Mouse (Mus musculus): ENCODE results near the gene Usp40. TPM values are rescaled to one million over a fixed set of nuclear protein-coding genes. Genes with fewer than 3 reads are reported as not detected.
A peak's percentile ranks its signal among the peaks of the same experiment; 100 is the strongest.

Usp40 gene
- total RNA-seq, 2 experiments from 2014 or later = 21.4 to 25.6 TPM

DNA sequence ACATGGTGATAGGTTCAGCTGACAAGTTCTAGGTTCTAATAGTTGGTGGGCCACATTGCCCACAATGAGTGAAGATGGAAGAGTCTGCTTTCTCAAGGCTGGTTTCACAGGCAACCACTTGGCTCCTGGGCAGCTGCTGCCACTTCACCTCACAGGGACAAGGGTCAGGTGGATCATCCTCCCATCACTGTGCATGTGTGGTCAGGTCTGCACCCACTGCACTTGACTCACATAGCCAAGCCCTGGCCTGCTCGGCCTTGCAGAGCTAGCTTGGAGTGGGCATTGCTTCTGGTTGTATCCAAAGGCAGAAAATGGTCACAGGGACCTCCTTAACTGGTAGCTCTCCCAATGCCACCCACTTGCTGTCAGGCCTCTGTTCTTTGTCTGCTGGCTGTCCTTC lies 66.6 kb downstream of the Usp40 start:
- no peak for DNase-seq

- no peak for DNase-seq
These were observed 71.8 kb downstream of the Usp40 start for GRCm38 (mm10) chr1:87936516-87936915.

DNA sequence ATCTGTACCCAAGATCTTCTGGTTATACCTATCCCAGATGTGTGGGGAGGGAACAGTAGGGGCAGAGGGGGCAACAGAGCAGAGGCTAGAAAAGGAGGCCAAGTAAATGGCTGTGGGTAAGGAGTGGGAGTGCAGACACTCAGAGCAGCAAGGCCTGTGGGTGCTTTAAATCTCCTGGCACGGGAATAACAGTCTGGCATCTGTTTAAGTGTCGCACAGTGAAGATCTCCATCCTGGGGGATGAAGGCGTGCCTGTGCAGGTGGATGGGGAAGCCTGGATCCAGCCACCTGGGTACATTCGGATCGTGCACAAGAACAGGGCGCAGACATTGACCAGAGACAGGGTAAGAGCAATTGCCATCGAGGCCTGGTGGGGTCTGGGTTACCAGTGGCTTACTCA lies 72.3 kb downstream of the Usp40 start:
- no peak for DNase-seq

DNA sequence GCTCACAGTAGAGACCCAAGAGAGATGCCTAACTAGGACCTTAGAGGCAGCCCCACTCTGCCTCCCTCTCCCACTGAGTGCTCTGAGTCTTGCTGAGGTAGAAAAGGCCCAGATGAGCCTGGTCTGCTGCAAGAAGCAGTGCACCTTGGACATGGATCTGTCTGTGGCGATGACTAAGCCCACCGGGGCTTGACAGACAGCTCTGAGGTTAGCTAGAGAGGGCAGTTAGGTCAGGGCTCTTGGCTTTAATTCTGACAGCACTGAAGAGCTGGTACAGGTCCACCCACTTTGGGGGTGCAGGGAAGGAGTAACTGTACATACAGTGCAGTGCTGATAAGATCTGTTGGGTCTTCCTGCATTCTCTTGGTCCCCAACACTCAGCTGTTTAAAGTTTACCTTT lies 72.8 kb downstream of the Usp40 start:
- no peak for DNase-seq

DNA sequence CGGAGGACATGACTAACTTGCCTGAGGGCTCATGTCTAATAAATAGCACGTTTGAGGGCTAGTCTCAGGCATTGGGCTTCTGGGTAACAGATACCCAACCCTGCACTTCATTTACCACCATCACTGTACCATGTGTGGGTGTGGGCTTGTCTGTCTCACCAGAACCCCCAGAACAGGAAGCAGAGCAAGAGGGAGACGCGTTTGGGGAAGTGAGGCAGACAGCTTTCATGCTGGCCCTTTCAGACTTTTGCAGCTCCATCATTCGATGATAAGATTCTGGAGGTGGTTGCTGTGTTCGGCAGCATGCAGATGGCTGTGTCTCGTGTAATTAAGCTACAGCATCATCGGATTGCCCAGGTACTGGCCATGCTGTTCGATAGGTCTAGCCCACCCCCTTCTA lies 73.3 kb downstream of the Usp40 start:
- DNase-seq = no peak

DNA sequence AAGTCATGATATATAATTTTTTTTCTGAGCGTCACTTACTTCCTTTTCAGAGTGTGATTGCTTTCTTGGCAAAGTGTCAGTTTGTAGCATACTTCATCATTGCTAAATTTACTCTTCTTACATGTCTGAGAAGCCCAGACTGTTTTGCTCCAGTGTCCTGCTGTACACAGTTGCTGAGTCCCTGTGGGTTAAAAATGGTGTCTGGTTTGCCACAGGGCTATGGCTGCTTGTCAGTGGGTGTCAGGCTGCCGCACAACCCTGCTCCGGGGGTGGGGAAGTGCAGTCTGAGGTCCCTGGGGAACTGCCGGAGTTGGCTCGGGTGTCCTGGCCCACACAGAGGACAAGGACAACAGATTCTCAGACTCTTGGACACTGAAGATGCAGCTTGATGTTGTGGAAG lies 75.3 kb downstream of the Usp40 start:
- no peak for DNase-seq

DNA sequence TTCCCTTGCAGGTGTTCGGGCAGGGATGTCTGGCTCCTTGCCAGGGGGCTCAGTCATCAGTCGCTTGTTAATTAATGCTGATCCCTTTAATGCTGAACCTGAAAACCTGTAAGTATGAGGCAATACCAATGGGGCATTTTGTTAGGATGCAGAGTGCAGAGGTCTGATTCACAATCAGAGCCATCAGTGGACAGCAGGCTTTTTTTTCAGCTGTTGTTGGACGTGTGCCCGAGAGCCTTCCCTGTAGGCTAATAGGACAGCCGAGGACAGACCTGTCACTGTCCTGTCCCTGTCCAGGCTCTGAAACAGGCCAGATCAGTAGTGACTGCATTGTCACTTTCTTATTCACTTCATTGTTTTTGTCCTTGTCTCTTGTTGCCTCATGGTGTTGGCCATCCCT lies 78.6 kb downstream of the Usp40 start:
- no peak for DNase-seq

DNA sequence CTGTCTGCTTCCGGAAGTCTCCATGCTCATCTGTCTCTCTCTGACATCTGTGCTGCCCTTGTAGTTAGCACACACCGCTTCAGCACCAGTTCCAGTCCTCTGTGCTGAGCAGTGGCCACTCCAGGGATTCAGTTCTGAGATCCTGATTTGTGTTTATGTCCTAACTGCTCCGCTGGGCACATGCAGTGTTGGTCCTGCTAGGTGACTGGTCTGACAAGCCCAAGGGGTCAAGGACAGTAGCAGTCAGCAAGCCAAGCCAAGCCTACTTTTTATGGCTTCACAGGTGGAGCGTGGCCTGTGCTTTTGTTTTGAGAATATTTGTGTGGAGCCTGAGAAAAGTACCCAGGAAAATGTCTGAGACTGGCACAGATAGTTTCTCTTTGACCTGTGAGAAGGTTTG lies 83.5 kb downstream of the Usp40 start:
- no peak for DNase-seq

GRCm38 (mm10) chr1:87922666-87923065 lies 85.7 kb downstream of the Usp40 start:
- peak in 1 of 2 experiments; percentile 52 for DNase-seq

DNA sequence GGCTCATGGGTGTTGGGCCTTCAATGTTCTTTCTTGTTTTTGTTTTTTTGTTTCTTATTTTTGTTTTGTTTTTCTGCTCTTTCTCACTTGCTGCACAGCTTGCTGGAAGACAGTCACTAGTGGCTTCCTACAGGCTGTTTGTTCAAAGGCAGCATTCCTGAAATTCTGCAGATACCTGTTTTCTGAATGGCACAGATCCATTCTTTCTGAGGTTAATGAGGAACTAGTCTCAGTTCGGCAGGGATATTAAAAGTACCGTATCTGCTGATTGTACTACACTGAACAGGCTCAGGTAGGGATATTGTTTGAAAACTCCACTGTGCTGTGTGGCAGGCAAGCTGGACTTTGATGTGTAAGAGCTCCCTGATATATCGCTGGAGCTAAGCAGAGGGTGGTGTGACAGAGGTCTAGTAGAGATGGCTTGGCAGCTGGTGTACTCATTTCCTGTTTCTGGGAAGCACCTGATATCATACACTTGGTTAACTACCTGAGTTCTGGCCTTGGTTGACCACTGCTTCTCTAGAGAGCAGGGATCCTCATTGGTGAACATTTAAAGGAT lies 88.2 kb downstream of the Usp40 start:
- DNase-seq = no peak

DNA sequence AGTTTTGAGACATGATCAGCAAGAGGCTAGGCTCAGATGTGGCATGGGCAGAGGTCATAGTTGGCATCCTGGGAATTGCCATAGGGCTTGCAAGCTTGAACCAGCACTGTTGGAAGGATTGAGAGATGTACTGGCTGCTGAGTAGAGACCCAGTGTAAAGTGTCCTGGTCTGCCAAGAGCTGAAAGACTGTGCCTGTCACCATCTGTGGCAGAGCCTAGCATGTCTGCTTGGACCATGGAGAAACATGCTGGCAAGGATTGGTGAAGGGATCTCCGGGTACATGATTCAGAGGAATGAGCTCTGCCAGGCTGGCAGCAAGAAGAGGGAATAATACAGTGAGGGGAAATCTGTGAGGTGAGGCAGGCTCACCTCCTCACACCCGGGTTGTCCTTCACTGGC lies 90.3 kb downstream of the Usp40 start:
- peak in 1 of 2 experiments; percentile 33 for DNase-seq

GRCm38 (mm10) chr1:87917361-87917760 lies 91.0 kb downstream of the Usp40 start:
- no peak for DNase-seq

- no peak for DNase-seq
These were observed 95.0 kb downstream of the Usp40 start for GRCm38 (mm10) chr1:87913356-87913755.

GRCm38 (mm10) chr1:87910428-87910827 lies 97.9 kb downstream of the Usp40 start:
- no peak for DNase-seq

GRCm38 (mm10) chr1:87909565-87909964 lies 98.8 kb downstream of the Usp40 start:
- no peak for DNase-seq

- no peak for DNase-seq
These were observed 99.6 kb downstream of the Usp40 start for GRCm38 (mm10) chr1:87908736-87909135.

GRCm38 (mm10) chr1:87908006-87908405 lies 100.3 kb downstream of the Usp40 start:
- no peak for DNase-seq

DNA sequence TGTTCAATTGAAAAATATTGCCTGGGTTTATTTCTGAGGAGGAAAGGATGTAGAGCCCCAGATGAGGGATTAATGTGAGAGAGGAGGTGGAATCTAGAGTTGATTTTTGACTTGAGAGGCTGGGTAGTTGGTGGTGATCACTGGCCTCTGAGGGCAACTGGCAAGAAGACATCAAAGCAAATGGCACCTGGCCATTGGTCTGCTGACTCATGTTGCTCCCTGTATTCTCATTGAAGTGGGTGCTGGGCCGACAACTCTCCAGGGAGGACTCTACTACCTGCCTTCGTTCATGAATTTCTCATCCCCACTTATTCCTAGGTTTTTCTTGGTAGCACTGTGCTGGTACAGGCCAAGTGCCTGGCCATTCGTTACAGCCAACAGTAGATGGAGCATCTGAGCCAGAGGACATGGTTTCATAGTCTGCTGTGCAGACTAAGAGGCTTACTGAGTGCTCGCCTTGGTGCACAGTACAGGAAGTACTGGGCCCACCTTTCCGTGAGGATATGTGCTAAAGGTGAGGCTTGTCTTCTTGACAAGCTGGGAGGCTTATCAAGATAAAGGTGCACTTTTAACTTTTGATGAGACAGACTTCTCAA lies 101.9 kb downstream of the Usp40 start:
- DNase-seq = no peak

DNA sequence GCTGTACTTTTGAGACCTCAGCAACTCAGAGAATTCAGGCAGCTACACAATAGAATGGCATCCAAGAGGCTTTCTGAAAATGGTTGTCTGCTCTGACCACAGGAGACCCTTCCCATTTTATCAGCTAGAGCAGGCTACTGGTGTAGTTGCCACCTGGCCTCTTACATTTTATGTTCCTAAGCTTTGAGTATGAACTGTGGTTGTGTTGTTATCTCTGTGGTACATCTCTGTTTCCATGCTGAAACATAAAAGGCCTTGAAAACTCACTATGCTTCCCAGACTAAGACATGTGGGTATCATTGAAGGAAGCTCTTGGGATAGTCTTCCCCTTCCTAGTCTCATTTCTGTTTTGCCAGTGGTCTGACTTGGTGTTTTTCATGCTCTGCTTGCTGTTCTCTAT lies 106.2 kb downstream of the Usp40 start:
- DNase-seq = no peak

DNA sequence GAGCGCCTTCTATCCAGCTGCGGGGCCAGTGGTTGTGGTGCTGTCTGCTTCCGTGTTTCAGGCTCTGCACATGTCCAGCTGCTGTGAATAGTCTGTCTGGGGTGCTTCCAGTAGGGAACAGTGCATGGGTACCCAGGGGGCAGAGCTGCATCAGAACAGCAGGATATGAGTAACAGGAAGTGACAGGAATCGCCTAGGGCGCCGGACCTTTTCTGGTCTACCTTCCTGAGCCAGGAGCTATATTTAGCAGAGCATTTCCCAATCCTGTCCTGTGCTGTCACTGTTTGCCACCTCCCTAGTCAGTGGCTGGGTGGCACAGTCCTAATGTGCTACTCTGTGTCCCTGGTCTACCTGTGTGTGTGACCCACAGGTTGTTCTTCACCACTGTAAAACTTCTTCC lies 107.4 kb downstream of the Usp40 start:
- DNase-seq = no peak

DNA sequence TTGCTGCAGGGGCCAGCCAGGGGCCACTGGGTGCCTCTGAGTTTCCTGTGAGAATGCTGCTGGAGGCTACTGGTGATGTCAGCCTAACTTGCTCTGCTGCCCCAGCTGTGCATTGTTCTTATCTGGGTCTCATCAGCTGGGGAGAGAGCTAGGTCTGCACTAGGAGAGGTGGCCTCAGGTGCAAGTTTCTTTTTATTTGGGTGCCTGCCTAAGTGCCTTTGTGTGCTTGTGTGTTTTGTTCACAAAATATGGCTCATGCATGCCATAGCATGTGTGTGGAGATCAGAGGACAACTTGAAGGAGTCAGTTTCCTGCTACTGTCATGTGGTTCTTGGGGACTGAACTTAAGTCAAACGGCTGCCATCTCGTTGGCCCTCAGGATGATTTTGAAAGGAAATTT lies 108.7 kb downstream of the Usp40 start:
- DNase-seq = no peak

DNA sequence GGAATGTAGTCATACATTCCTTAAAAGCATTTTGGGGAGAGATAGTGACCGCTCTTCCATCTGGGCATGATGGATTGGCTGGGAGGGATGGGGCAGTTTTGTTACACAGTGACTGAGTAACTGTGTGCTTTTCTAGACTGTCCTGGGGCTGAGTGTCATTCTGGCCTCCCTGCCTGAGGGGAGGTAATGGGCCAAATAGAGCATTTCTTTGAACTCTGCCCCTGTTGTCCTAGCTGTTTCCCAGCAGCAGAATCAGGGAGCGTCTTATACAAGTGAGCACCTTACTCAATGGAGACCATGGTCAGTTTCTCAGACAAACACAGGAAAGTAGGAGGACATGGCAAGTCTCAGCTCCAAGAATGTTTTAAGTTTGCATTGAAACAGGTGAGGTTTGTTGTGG lies 111.4 kb downstream of the Usp40 start:
- no peak for DNase-seq

All from layer of hippocampus, postnatal 36 days (tissue).